Mouse (Mus musculus): ENCODE data around the gene Gm4744.
"Not testable (repeated sequence)": the region's sequence is repeated elsewhere in the genome, so short reads cannot be mapped to it uniquely, and the experiment has no call there.

Gm4744 gene

DNA sequence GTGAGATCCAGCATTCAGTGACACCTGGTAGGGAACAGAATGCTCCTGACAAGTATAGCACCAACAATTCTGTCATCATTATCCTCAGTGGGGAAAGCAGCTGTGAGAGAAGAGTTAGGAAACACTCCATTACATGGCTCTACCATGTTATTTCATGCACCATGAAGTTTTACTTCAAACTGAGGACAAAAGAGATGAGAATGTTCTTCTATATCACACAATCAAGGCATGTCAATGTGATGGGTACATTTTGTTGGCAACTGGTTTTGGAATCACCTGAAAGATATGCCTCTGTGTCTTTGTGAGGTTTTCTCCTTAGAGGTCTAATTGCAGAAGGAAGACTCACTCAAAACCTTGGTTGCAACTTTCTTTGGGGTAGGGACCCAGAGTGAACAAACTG lies at the start of gene Gm4744:
TSS of gene Gm4744 (minus strand) at position 101 of the 400 bp plus-strand sequence.
- DNase-seq (ENCODE audit: low read depth, low spot score): no peak

- DNase-seq (ENCODE audit: low read depth, low spot score): not testable (repeated sequence)
These were observed 47.7 kb upstream of the Gm4744 start, which contains the start of gene Gm2663 for GRCm38 (mm10) chr6:40999379-40999778. Gene Gm2663, minus strand, starts transcription at chr6:40999479.

DNA sequence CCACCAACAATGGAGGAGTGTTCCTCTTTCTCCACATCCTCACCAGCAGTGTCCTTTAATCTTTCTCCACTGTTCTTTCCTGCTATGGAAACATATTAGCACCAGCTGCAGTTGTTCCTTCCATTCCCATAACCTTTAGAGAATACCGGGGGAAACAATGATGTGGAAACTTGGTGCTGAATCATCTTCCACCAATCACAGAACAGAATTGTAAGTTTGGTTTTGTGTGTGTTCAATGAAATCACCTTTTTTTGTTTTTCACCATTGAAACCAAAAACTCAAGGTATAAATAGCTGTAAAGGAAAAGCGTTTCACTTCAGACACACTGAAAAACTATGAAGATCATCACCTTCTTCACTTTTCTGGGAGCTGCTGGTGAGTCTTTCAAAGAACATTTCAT lies 12.8 kb upstream of the Gm4744 start, which contains the start of gene 1810009J06Rik:
TSS of gene 1810009J06Rik (plus strand) at position 301 of the 400 bp plus-strand sequence.
- DNase-seq (ENCODE audit: low read depth, low spot score): not testable (repeated sequence)

- DNase-seq (ENCODE audit: low read depth, low spot score): no peak
These were observed 2.0 kb upstream of the Gm4744 start for GRCm38 (mm10) chr6:40953716-40954115.

DNA sequence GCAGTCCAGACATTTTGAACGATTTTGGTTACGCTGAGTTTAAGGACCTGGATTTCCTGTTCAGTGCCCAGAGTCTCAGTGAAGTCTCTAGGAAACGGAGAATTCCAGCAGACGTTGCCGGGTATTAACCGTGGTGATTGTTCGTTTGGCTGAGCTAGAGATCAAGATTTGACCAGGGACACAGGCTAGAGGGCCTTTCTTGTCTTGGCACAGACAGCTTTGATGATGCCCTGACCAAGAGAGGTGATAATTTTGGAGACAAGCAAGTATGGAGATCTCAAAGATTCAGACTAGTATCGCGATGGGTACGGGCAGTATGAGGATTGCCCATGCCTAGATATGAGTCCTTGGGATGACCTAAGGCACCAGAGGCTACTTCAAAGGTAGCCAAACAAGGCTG lies 11.2 kb downstream of the Gm4744 start, which contains the start of gene 1700074P13Rik:
TSS of gene 1700074P13Rik (minus strand) at position 101 of the 400 bp plus-strand sequence.
- DNase-seq (ENCODE audit: low read depth, low spot score): no peak

- DNase-seq (ENCODE audit: low read depth, low spot score): no peak
These were observed 31.7 kb downstream of the Gm4744 start for GRCm38 (mm10) chr6:40919954-40920353.

- no peak for DNase-seq (ENCODE audit: low read depth, low spot score)
These were observed 51.4 kb downstream of the Gm4744 start, which contains the start of gene Prss58 for GRCm38 (mm10) chr6:40900287-40900686. Gene Prss58, minus strand, starts transcription at chr6:40900387.
